ENCODE assay signal across 8 mouse cellular contexts in genomic region chr19:46444209-46444608, GRCm38 (mm10). TPM values are rescaled to one million over a fixed set of nuclear protein-coding genes. Genes with fewer than 3 reads are reported as not detected.
A peak's percentile ranks its signal among the peaks of the same experiment; 100 is the strongest.
DNase-seq lines count a peak whose midpoint lies in the region; ATAC-seq and TF ChIP-seq lines count a peak whose summit lies in the region.

No protein-coding gene starts in this region.

- peak; percentile 64 to 67 for DNase-seq in adrenal gland, adult 18-20 months (ENCODE audit: low spot score in 2 of 2)
- peak; percentile 74 for DNase-seq in gastrocnemius, postnatal 10 days
- peak; percentile 89 for DNase-seq in induced T-regulatory cell, adult 2 months (ENCODE audit: low read depth)
- DNase-seq in left cerebral cortex, postnatal 10 days (ENCODE audit: extremely low spot score in 1 of 2, low spot score in 2 of 2) = peak; percentile 81 to 84
- DNase-seq in right cerebral cortex, postnatal 36 days (ENCODE audit: low spot score in 2 of 2) = peak; percentile 43 to 56

- TF ChIP-seq CTCF in cortical plate, adult 2 months (IDR thresholded peaks at IDR 0.05; ENCODE audit: extremely low read depth, insufficient read depth, low read length) = peak; percentile 88

- TF ChIP-seq POLR2A in cortical plate, adult 2 months (IDR thresholded peaks at IDR 0.05; ENCODE audit: extremely low read depth, insufficient read depth, low read length) = no peak

- no peaks in the 10 kb centered on the region for H3K4me1 ChIP-seq in cortical plate, adult 2 months (ENCODE audit: control insufficient read depth, insufficient read depth, low read length)

- no peak overlapping the region for H3K4me3 ChIP-seq in cortical plate, adult 2 months (ENCODE audit: insufficient read depth, low read length)

- intact Hi-C loops in left cerebral cortex, postnatal 10 days (cut with DNase I) = loop anchor here (2.0 kb wide), 1 partner anchor 47 kb away; the partner anchor contains the start of gene Sufu

- H3K27ac ChIP-seq in cortical plate, adult 2 months (ENCODE audit: insufficient read depth, low read length) = no peak overlapping the region

- ATAC-seq in megakaryocyte-erythroid progenitor cell, adult 5-6 weeks (replicated peaks; ENCODE audit: low FRiP score, low TSS enrichment, poor library complexity, severe bottlenecking) = peak; percentile 88
- ATAC-seq in activated CD4-positive, CD25-positive, alpha-beta regulatory T cell, adult 4 months = no peak

RNA-seq across cellular contexts. Expression of gene Sufu, which starts 47.5 kb away (rescaled TPM):
- 10 to 100 TPM; 17.9 to 20.3 TPM for total RNA-seq in adrenal gland, adult 18-20 months (2021)
- polyA plus RNA-seq in cortical plate, adult 2 months (2012; rRNA removed) = 9.5 and 10.0 TPM in 2 replicates
- 10 to 100 TPM; 11.8 to 14.2 TPM for total RNA-seq in gastrocnemius, postnatal 10 days (2021)
- total RNA-seq in left cerebral cortex, postnatal 10 days (2021) = 10 to 100 TPM; 16.7 to 18.8 TPM
- 16.3 and 19.9 TPM in 2 replicates for total RNA-seq in megakaryocyte-erythroid progenitor cell, adult 5-6 weeks (2014; fragmentation: Nextera tagmentation)
- 4.5 and 7.4 TPM in 2 replicates for total RNA-seq in megakaryocyte-erythroid progenitor cell, adult 5-6 weeks (2017)
- polyA plus RNA-seq in activated CD4-positive, CD25-positive, alpha-beta regulatory T cell, adult 4 months (2017; shearing (Covaris generic)) = 10 to 100 TPM in 1 of 2 experiments, 1 to 10 TPM in 1; 9.4 to 12.2 TPM

RNA-seq across cellular contexts. Expression of gene Actr1a, which starts 48.7 kb away (rescaled TPM):
- total RNA-seq in adrenal gland, adult 18-20 months (2021) = 100 to 1,000 TPM; 121 to 122 TPM
- polyA plus RNA-seq in cortical plate, adult 2 months (2012; rRNA removed) = 183 and 188 TPM in 2 replicates
- 10 to 100 TPM; 65.1 to 69.1 TPM for total RNA-seq in gastrocnemius, postnatal 10 days (2021)
- total RNA-seq in left cerebral cortex, postnatal 10 days (2021) = 100 to 1,000 TPM; 257 to 271 TPM
- total RNA-seq in megakaryocyte-erythroid progenitor cell, adult 5-6 weeks (2014; fragmentation: Nextera tagmentation) = 86.5 and 93.6 TPM in 2 replicates
- 67.5 and 90.5 TPM in 2 replicates for total RNA-seq in megakaryocyte-erythroid progenitor cell, adult 5-6 weeks (2017)
- polyA plus RNA-seq in activated CD4-positive, CD25-positive, alpha-beta regulatory T cell, adult 4 months (2017; shearing (Covaris generic)) = 10 to 100 TPM; 86.1 to 87.6 TPM

RNA-seq across cellular contexts. Expression of gene Trim8, which starts 57.3 kb away (rescaled TPM):
- 10 to 100 TPM; 46.5 to 56.8 TPM for total RNA-seq in adrenal gland, adult 18-20 months (2021)
- polyA plus RNA-seq in cortical plate, adult 2 months (2012; rRNA removed) = 44.7 and 47.1 TPM in 2 replicates
- 10 to 100 TPM; 26.1 to 29.7 TPM for total RNA-seq in gastrocnemius, postnatal 10 days (2021)
- total RNA-seq in left cerebral cortex, postnatal 10 days (2021) = 100 to 1,000 TPM; 101 to 108 TPM
- total RNA-seq in megakaryocyte-erythroid progenitor cell, adult 5-6 weeks (2014; fragmentation: Nextera tagmentation) = 20.8 and 22.3 TPM in 2 replicates
- total RNA-seq in megakaryocyte-erythroid progenitor cell, adult 5-6 weeks (2017) = 9.9 and 18.2 TPM in 2 replicates
- 10 to 100 TPM; 15.8 to 21.3 TPM for polyA plus RNA-seq in activated CD4-positive, CD25-positive, alpha-beta regulatory T cell, adult 4 months (2017; shearing (Covaris generic))
